Mouse (Mus musculus) small intestine, adult 2 months (tissue): Measurements from ENCODE around the gene Gm3696. TPM values are rescaled to one million over a fixed set of nuclear protein-coding genes. Genes with fewer than 3 reads are reported as not detected.
A peak's percentile ranks its signal among the peaks of the same experiment; 100 is the strongest.
"Not testable (repeated sequence)": the region's sequence is repeated elsewhere in the genome, so short reads cannot be mapped to it uniquely, and the experiment has no call there.

Experiments
- H3K27ac ChIP-seq: fragments of 200-500 bp; 2 replicates; pipeline ENCODE4 v1.5.1; 2012; ENCODE audit warnings: low read depth, low read length, control low read depth, inconsistent platforms; ENCODE audit not compliant: insufficient read depth
- H3K27me3 ChIP-seq: fragments of 200-500 bp; 2 replicates; pipeline ENCODE4 v1.6.1; 2012; ENCODE audit warnings: mild to moderate bottlenecking, moderate library complexity, low read length, inconsistent platforms; ENCODE audit not compliant: control insufficient read depth, insufficient read depth
- H3K36me3 ChIP-seq: fragments of 200-500 bp; 2 replicates; pipeline ENCODE4 v1.6.1; 2012; ENCODE audit warnings: mild to moderate bottlenecking, low read length, control low read depth, inconsistent platforms; ENCODE audit not compliant: control insufficient read depth, insufficient read depth
- H3K4me1 ChIP-seq: fragments of 200-500 bp; 2 replicates; pipeline ENCODE4 v1.6.1; 2012; ENCODE audit warnings: low read length, inconsistent platforms, mixed read lengths; ENCODE audit not compliant: control insufficient read depth, insufficient read depth, insufficient read length
- H3K4me3 ChIP-seq: fragments of 200-500 bp; 2 replicates; pipeline ENCODE4 v1.5.1; 2012; ENCODE audit warnings: low read depth, mild to moderate bottlenecking, control low read depth, inconsistent platforms, low read length, moderate library complexity
- WGBS: fragments of 180-500 bp; shearing (Covaris S2); methylation state at CpG from one replicate; pipeline ENCODE4 v1.1.7; 2018; 5-methylcytosine and 5-hydroxymethylcytosine counted together
- polyA plus RNA-seq: library from polyadenylated mRNA; depleted of rRNA; stranded (reverse); fragments of >200 nt; gene quantifications from 2 replicates; pipeline ENCODE4 v1.2.3, GENCODE M21; 2012; rRNA removed

Gm3696 gene
- polyA plus RNA-seq: not detected in 2 replicates

GRCm38 (mm10) chr14:7100521-7100920 lies at the start of gene Gm3696:
Gene Gm3696, minus strand, starts transcription at chr14:7100621.
- not testable (repeated sequence) for H3K27me3 ChIP-seq, H3K4me1 ChIP-seq, H3K4me3 ChIP-seq, H3K36me3 ChIP-seq, H3K27ac ChIP-seq
- 66% methylated on average over 1 of the region's 3 CpGs for WGBS

GRCm38 (mm10) chr14:7125312-7125711 lies 24.9 kb upstream of the Gm3696 start, which contains the start of gene Gm6676:
Gene Gm6676, minus strand, starts transcription at chr14:7125412.
- H3K36me3 ChIP-seq, H3K27me3 ChIP-seq, H3K27ac ChIP-seq, H3K4me3 ChIP-seq, H3K4me1 ChIP-seq: not testable (repeated sequence)
- WGBS: no CpG with 5 or more reads among the region's 2 CpGs

- H3K27ac ChIP-seq, H3K27me3 ChIP-seq, H3K36me3 ChIP-seq, H3K4me1 ChIP-seq: not testable (repeated sequence)
- H3K4me3 ChIP-seq: peak overlapping the region; percentile 39
- 2% methylated on average over 16 of the region's 54 CpGs for WGBS
Observed at GRCm38 (mm10) chr14:7105124-7105802, 4.8 kb upstream of the Gm3696 start.

GRCm38 (mm10) chr14:7044870-7045269 lies 55.6 kb downstream of the Gm3696 start, which contains the start of gene Gm3685:
Gene Gm3685, minus strand, starts transcription at chr14:7044970.
- no CpG with 5 or more reads among the region's 2 CpGs for WGBS
- not testable (repeated sequence) for H3K27ac ChIP-seq, H3K4me3 ChIP-seq, H3K4me1 ChIP-seq, H3K27me3 ChIP-seq, H3K36me3 ChIP-seq

Other genes with a start within 250 kb of the Gm3696 start
- gene Gm3667, start 210.7 kb downstream of the Gm3696 start, polyA plus RNA-seq: not detected in 2 replicates
- gene Gm6356, start 126.8 kb downstream of the Gm3696 start, polyA plus RNA-seq: not detected in 2 replicates
- gene Gm10406, start 73.2 kb downstream of the Gm3696 start, polyA plus RNA-seq: not detected in 2 replicates
- gene Gm3685, start 55.7 kb downstream of the Gm3696 start, polyA plus RNA-seq: not detected in 2 replicates
- gene Gm6676, start 24.8 kb upstream of the Gm3696 start, polyA plus RNA-seq: not detected in 2 replicates
- gene Gm3512, start 73.9 kb upstream of the Gm3696 start, polyA plus RNA-seq: not detected in 2 replicates
- gene Gm16434, start 93.9 kb upstream of the Gm3696 start, polyA plus RNA-seq: not detected in 2 replicates
- not detected in 2 replicates for gene Gm3727, start 164.1 kb upstream of the Gm3696 start, polyA plus RNA-seq
- not detected in 2 replicates for gene Gm3739, start 214.4 kb upstream of the Gm3696 start, polyA plus RNA-seq
- gene Gm5797, start 231.8 kb upstream of the Gm3696 start, polyA plus RNA-seq: not detected in 2 replicates